ENCODE assay signal across 8 mouse cellular contexts in the genomic region with DNA sequence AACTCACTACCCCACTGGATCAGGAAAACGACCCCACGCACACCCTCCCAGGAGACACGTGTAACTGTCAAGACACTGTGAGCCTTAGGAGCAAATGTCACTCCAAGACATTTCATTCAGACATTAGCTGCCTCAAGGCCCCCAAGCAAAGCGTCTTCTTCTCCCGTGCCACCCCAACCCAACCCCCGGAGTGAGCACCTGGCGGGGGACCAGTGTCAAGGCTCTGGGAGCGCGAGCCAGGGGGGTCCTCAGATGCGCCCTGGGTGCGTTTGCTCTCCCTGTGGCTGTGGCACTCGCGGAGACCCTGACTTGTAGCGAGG. TPM values are rescaled to one million over a fixed set of nuclear protein-coding genes. Genes with fewer than 3 reads are reported as not detected.
DNase-seq lines count a peak whose midpoint lies in the region; ATAC-seq lines count a peak whose summit lies in the region.

No protein-coding gene starts in this region.

- H3K4me3 ChIP-seq in forebrain, embryonic 10.5 days = peak overlapping the region; percentile 72
- H3K4me3 ChIP-seq in hindbrain, embryonic 16.5 days (ENCODE audit: low read length) = peak overlapping the region; percentile 75
- H3K4me3 ChIP-seq in midbrain, embryonic 15.5 days = peak overlapping the region; percentile 63

- 0 out of 2 replicates have a peak, but pooled peaks have one; percentile 5 for ATAC-seq in hindbrain, embryonic 16.5 days
- peak; percentile 45 for ATAC-seq in midbrain, embryonic 15.5 days (replicated peaks)
- ATAC-seq in cerebellum, adult (ENCODE audit: insufficient number of reproducible peaks, low FRiP score, low TSS enrichment) = no peak

- H3K27me3 ChIP-seq in forebrain, embryonic 10.5 days (ENCODE audit: poor library complexity, severe bottlenecking) = peaks cover 45% of the 10 kb centered on the region
- no peaks in the 10 kb centered on the region; the same call in 1 of the 2 replicates for H3K27me3 ChIP-seq in hindbrain, embryonic 16.5 days (replicated peaks; ENCODE audit: control insufficient read depth, insufficient read depth, low read length)
- peaks cover 8% of the 10 kb centered on the region for H3K27me3 ChIP-seq in midbrain, embryonic 15.5 days (replicated peaks)

- DNase-seq in ovary, postnatal 10 days (ENCODE audit: low spot score) = peak; percentile 31
- no peak for DNase-seq in ovary, adult 18-20 months (ENCODE audit: low spot score)
- DNase-seq in forebrain, embryonic 10.5 days (ENCODE audit: extremely low spot score, low spot score) = peak; percentile 49
- DNase-seq in urinary bladder, postnatal 4 days (ENCODE audit: low spot score in 2 of 2) = no peak
- DNase-seq in right cerebral cortex, postnatal 4 days = no peak

- H3K27ac ChIP-seq in forebrain, embryonic 10.5 days = peak overlapping the region; percentile 79
- peak overlapping the region; percentile 66; the same call in 1 of the 2 replicates for H3K27ac ChIP-seq in hindbrain, embryonic 16.5 days (ENCODE audit: low read depth, low read length)
- H3K27ac ChIP-seq in midbrain, embryonic 15.5 days = peak overlapping the region; percentile 53

- under 1% methylated on average over 14 of the region's 14 CpGs for whole genome bisulfite sequencing in forebrain, embryonic 10.5 days
- WGBS in hindbrain, embryonic 16.5 days = 1% methylated on average over 14 of the region's 14 CpGs
- WGBS in midbrain, embryonic 15.5 days = 0% methylated on average over 14 of the region's 14 CpGs

- H3K36me3 ChIP-seq in forebrain, embryonic 10.5 days (replicated peaks) = no peaks in the 10 kb centered on the region
- no peaks in the 10 kb centered on the region for H3K36me3 ChIP-seq in hindbrain, embryonic 16.5 days (ENCODE audit: control insufficient read depth, insufficient read depth, low read length)
- no peaks in the 10 kb centered on the region for H3K36me3 ChIP-seq in midbrain, embryonic 15.5 days (replicated peaks)

- peak overlapping the region; percentile 99 for H3K4me2 ChIP-seq in hindbrain, embryonic 16.5 days (ENCODE audit: low read length)
- peak overlapping the region; percentile 100 for H3K4me2 ChIP-seq in midbrain, embryonic 15.5 days

- H3K4me1 ChIP-seq in forebrain, embryonic 10.5 days = peaks cover 36% of the 10 kb centered on the region
- H3K4me1 ChIP-seq in hindbrain, embryonic 16.5 days (ENCODE audit: control insufficient read depth, insufficient read depth, low read depth, low read length) = peaks cover 10% of the 10 kb centered on the region
- peaks cover 19% of the 10 kb centered on the region for H3K4me1 ChIP-seq in midbrain, embryonic 15.5 days

- peak overlapping the region; percentile 77 for H3K9ac ChIP-seq in hindbrain, embryonic 16.5 days (ENCODE audit: low read depth, low read length)
- peak overlapping the region; percentile 61 for H3K9ac ChIP-seq in midbrain, embryonic 15.5 days

- H3K9me3 ChIP-seq in forebrain, embryonic 10.5 days = no peaks in the 10 kb centered on the region
- H3K9me3 ChIP-seq in hindbrain, embryonic 16.5 days (ENCODE audit: control insufficient read depth, low read length) = no peaks in the 10 kb centered on the region
- no peaks in the 10 kb centered on the region for H3K9me3 ChIP-seq in midbrain, embryonic 15.5 days

RNA-seq across cellular contexts. Expression of gene Adam12, which starts 7.6 kb away (rescaled TPM):
- polyA plus RNA-seq in forebrain, embryonic 10.5 days (2016; fragmentation: Nextera tagmentation; extraction: Ambion mirVana) = 0.93 and 1.1 TPM in 2 replicates
- 3.3 and 4.6 TPM in 2 replicates for polyA plus RNA-seq in hindbrain, embryonic 16.5 days (2015; fragmentation: Nextera tagmentation; extraction: Ambion mirVana)
- 2.8 and 5.4 TPM in 2 replicates for polyA plus RNA-seq in midbrain, embryonic 15.5 days (2015; fragmentation: Nextera tagmentation; extraction: Ambion mirVana)

Comparison
In these comparisons a context has a peak if more than half of its experiments do, and no peak if none do; other contexts are left out.
1. DNase-seq: peak in ovary, postnatal 10 days (single experiment) and forebrain, embryonic 10.5 days (single experiment); none in ovary, adult 18-20 months (single experiment), urinary bladder, postnatal 4 days (0 of 2) and right cerebral cortex, postnatal 4 days (single experiment).
2. Peak in every context shown above with its lines, with median percentiles within 50 percentile points of each other: H3K27ac ChIP-seq and H3K4me3 ChIP-seq.